8 mouse cellular contexts compared by ENCODE assay signal in genomic region chr2:30266392-30266941, GRCm38 (mm10). TPM values are rescaled to one million over a fixed set of nuclear protein-coding genes. Genes with fewer than 3 reads are reported as not detected.
DNase-seq lines count a peak whose midpoint lies in the region; ATAC-seq and TF ChIP-seq lines count a peak whose summit lies in the region.

No protein-coding gene starts in this region.

- WGBS in hindbrain, embryonic 14.5 days, result 29% methylated on average over 4 of the region's 4 CpGs
- 1% methylated on average over 4 of the region's 4 CpGs for WGBS in liver, adult 2 months

- H3K79me2 ChIP-seq in liver, adult 2 months (ENCODE audit: control insufficient read depth, insufficient read depth, low read length), result peaks cover 13% of the 10 kb centered on the region
- peaks cover 3% of the 10 kb centered on the region for H3K79me2 ChIP-seq in myocyte (ENCODE audit: control insufficient read depth, insufficient read depth)

- H3ac ChIP-seq in myocyte (ENCODE audit: control insufficient read depth, insufficient read length), result no peak overlapping the region

- no peaks in the 10 kb centered on the region for H3K27me3 ChIP-seq in hindbrain, embryonic 14.5 days (ENCODE audit: control insufficient read depth, insufficient read depth, low read length)
- H3K27me3 ChIP-seq in liver, adult 2 months (ENCODE audit: control insufficient read depth, insufficient read depth, low read length), result no peaks in the 10 kb centered on the region
- no peaks in the 10 kb centered on the region for H3K27me3 ChIP-seq in myocyte (ENCODE audit: control insufficient read depth, insufficient read depth, insufficient read length)

- no peak for ATAC-seq in cerebellum, adult (ENCODE audit: insufficient number of reproducible peaks, low FRiP score, low TSS enrichment)
- no peak for ATAC-seq in hindbrain, embryonic 14.5 days (ENCODE audit: low FRiP score)

- peak overlapping the region; percentile 74 for H3K27ac ChIP-seq in hindbrain, embryonic 14.5 days
- peak overlapping the region; percentile 98 for H3K27ac ChIP-seq in liver, adult 2 months (replicated peaks; ENCODE audit: insufficient read depth, low read depth, low read length)

- H3K4me1 ChIP-seq in hindbrain, embryonic 14.5 days (replicated peaks; ENCODE audit: control insufficient read depth, insufficient read depth, low read length), result peaks cover 20% of the 10 kb centered on the region
- peaks cover 54% of the 10 kb centered on the region for H3K4me1 ChIP-seq in liver, adult 2 months (ENCODE audit: control insufficient read depth, insufficient read depth, low read length)

- H3K4me2 ChIP-seq in hindbrain, embryonic 14.5 days (replicated peaks), result no peak overlapping the region
- H3K4me2 ChIP-seq in myocyte (ENCODE audit: low read depth), result peak overlapping the region; percentile 72

- no peaks in the 10 kb centered on the region for H3K9me3 ChIP-seq in hindbrain, embryonic 14.5 days (ENCODE audit: control insufficient read depth, low read length)

- no peak overlapping the region for H3K4me3 ChIP-seq in hindbrain, embryonic 14.5 days (replicated peaks; ENCODE audit: low read length)
- peak overlapping the region; percentile 48 for H3K4me3 ChIP-seq in liver, adult 2 months (ENCODE audit: insufficient read depth, low read depth, low read length)
- H3K4me3 ChIP-seq in myocyte, result peak overlapping the region; percentile 10

- peaks cover 38% of the 10 kb centered on the region for H3K36me3 ChIP-seq in hindbrain, embryonic 14.5 days (replicated peaks; ENCODE audit: control insufficient read depth, insufficient read depth)
- peaks cover 16% of the 10 kb centered on the region for H3K36me3 ChIP-seq in liver, adult 2 months (ENCODE audit: control insufficient read depth, insufficient read depth, low read length)
- H3K36me3 ChIP-seq in myocyte (ENCODE audit: control insufficient read depth, insufficient read depth), result peaks cover 33% of the 10 kb centered on the region

- TF ChIP-seq POLR2A in liver, adult 2 months (IDR thresholded peaks at IDR 0.05; ENCODE audit: extremely low read depth, insufficient read depth, low read length), result peak; percentile 49; the same call in 1 of the 2 replicates
- TF ChIP-seq POLR2A in myocyte (IDR thresholded peaks at IDR 0.05; ENCODE audit: insufficient read length, low read depth), result peak; percentile 39

- TF ChIP-seq CTCF in liver, adult 2 months (IDR thresholded peaks at IDR 0.05; ENCODE audit: low read depth, low read length), result no peak

- peak; percentile 64 for DNase-seq in cerebellum, adult 9-10 months
- DNase-seq in adrenal gland, postnatal 36 days, result peak; percentile 75 to 87
- peak; percentile 26 for DNase-seq in forelimb bud, embryonic 11.5 days (ENCODE audit: low read depth, low spot score)
- DNase-seq in hindbrain, embryonic 14.5 days (ENCODE audit: low spot score), result peak; percentile 26
- DNase-seq in liver, adult 2 months (ENCODE audit: extremely low read depth, low read depth, low spot score), result peak; percentile 97
- DNase-seq in thymus, postnatal 10 days (ENCODE audit: low spot score in 2 of 2), result no peak

- H3K9ac ChIP-seq in hindbrain, embryonic 14.5 days, result 0 out of 2 replicates have a peak overlapping the region, but pooled peaks have one; percentile 0
- peak overlapping the region; percentile 72 for H3K9ac ChIP-seq in liver, adult 2 months (ENCODE audit: low read depth, low read length)

TF ChIP-seq in myocyte, 11 proteins besides CTCF, POLR2A, EP300 and RAD21:
- TF ChIP-seq TCF3 (IDR thresholded peaks at IDR 0.05; ENCODE audit: insufficient read length, low read depth) (no peak), POLR2AphosphoS2 (IDR thresholded peaks at IDR 0.05; ENCODE audit: insufficient read length, low read depth) (peak; percentile 29)

RNA-seq across cellular contexts. Expression of gene Phyhd1, which starts 0.5 kb away (rescaled TPM):
- total RNA-seq in adrenal gland, postnatal 36 days (2021), result 10 to 100 TPM; 15.3 to 19.5 TPM
- polyA plus RNA-seq in hindbrain, embryonic 14.5 days (2014; fragmentation: Nextera tagmentation; extraction: Ambion mirVana), result 5.9 and 6.9 TPM in 2 replicates
- 87.4 and 97.7 TPM in 2 replicates for total RNA-seq in liver, adult 2 months (2014; rRNA removed)
- 154 and 158 TPM in 2 replicates for polyA plus RNA-seq in liver, adult 2 months (2012; rRNA removed)
- polyA plus RNA-seq in myocyte (2012; fragmentation: generic; extraction: Trizol), result 14.7 TPM

RNA-seq across cellular contexts. Expression of gene Gm28038, which starts 14.4 kb away (rescaled TPM):
- not detected for total RNA-seq in adrenal gland, postnatal 36 days (2021)
- not detected in 2 replicates for polyA plus RNA-seq in hindbrain, embryonic 14.5 days (2014; fragmentation: Nextera tagmentation; extraction: Ambion mirVana)
- not detected in 2 replicates for total RNA-seq in liver, adult 2 months (2014; rRNA removed)
- not detected in 2 replicates for polyA plus RNA-seq in liver, adult 2 months (2012; rRNA removed)
- polyA plus RNA-seq in myocyte (2012; fragmentation: generic; extraction: Trizol), result not detected

RNA-seq across cellular contexts. Expression of gene Dolk, which starts 19.7 kb away (rescaled TPM):
- 10 to 100 TPM; 42.8 to 51.3 TPM for total RNA-seq in adrenal gland, postnatal 36 days (2021)
- 37.1 and 39.2 TPM in 2 replicates for polyA plus RNA-seq in hindbrain, embryonic 14.5 days (2014; fragmentation: Nextera tagmentation; extraction: Ambion mirVana)
- 12.2 and 14.7 TPM in 2 replicates for total RNA-seq in liver, adult 2 months (2014; rRNA removed)
- polyA plus RNA-seq in liver, adult 2 months (2012; rRNA removed), result 20.3 and 20.6 TPM in 2 replicates
- polyA plus RNA-seq in myocyte (2012; fragmentation: generic; extraction: Trizol), result 28.3 TPM

RNA-seq across cellular contexts. Expression of gene Nup188, which starts 19.7 kb away (rescaled TPM):
- 10 to 100 TPM; 33.9 to 35.9 TPM for total RNA-seq in adrenal gland, postnatal 36 days (2021)
- polyA plus RNA-seq in hindbrain, embryonic 14.5 days (2014; fragmentation: Nextera tagmentation; extraction: Ambion mirVana), result 19.5 and 24.8 TPM in 2 replicates
- total RNA-seq in liver, adult 2 months (2014; rRNA removed), result 4.1 and 6.2 TPM in 2 replicates
- 6.0 and 9.6 TPM in 2 replicates for polyA plus RNA-seq in liver, adult 2 months (2012; rRNA removed)
- 54.0 TPM for polyA plus RNA-seq in myocyte (2012; fragmentation: generic; extraction: Trizol)

RNA-seq across cellular contexts. Expression of gene Gm28035, which starts 26.1 kb away (rescaled TPM):
- total RNA-seq in adrenal gland, postnatal 36 days (2021), result 1 to 10 TPM; 1.3 to 2.1 TPM
- polyA plus RNA-seq in hindbrain, embryonic 14.5 days (2014; fragmentation: Nextera tagmentation; extraction: Ambion mirVana), result 0.07 and 0.17 TPM in 2 replicates
- total RNA-seq in liver, adult 2 months (2014; rRNA removed), result 4.2 and 5.1 TPM in 2 replicates
- polyA plus RNA-seq in liver, adult 2 months (2012; rRNA removed), result 5.9 and 8.6 TPM in 2 replicates
- polyA plus RNA-seq in myocyte (2012; fragmentation: generic; extraction: Trizol), result 0.55 TPM

Comparison
In these comparisons a context has a peak if more than half of its experiments do, and no peak if none do; other contexts are left out.
1. DNase-seq: peak in cerebellum, adult 9-10 months (single experiment), adrenal gland, postnatal 36 days (2 of 2), forelimb bud, embryonic 11.5 days (single experiment), hindbrain, embryonic 14.5 days (single experiment) and liver, adult 2 months (single experiment); none in thymus, postnatal 10 days (0 of 2).